Mouse (Mus musculus): ENCODE data around the gene Nfkb1.

DNA sequence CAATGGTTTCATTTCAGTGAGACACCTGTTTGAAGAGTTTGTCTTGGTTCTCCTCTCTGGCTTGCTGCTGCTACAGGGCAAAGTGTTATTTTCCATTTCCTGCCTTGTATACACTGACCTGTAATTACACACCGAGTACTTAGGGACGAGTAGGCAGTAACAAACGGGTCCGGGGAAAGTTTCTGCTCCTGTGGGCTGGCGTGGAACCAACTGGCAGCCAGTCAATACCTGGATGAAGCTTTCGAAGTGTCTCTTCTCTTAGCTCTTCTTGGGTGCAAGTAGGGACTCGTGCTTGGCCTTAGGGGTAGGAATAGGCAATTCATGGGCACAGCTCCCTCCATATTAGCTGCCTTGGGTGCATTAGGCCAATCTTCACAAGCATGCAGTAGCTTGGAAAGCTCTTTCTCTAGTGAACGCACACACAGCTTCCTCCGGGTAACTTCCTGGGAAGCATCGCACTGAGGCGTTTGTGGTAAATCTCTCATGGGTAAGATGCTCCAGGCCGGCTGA, 7.2 kb upstream of the Nfkb1 start:
- TF ChIP-seq CTCF (IDR thresholded peaks at IDR 0.05; ENCODE audit: insufficient read depth, low read depth, low read length) (no peak), POLR2A (IDR thresholded peaks at IDR 0.05; ENCODE audit: insufficient read depth, low read depth, low read length) (no peak)

All from olfactory bulb, adult 2 months (tissue).